Mouse (Mus musculus) retina, adult 2 months (tissue): ENCODE data around the gene Specc1.

Experiments
- DNase-seq: peaks from one replicate; pipeline ENCODE4 v3.0.0-alpha.2; 2012; ENCODE audit warnings: low read depth, low spot score

Gene Specc1

DNA sequence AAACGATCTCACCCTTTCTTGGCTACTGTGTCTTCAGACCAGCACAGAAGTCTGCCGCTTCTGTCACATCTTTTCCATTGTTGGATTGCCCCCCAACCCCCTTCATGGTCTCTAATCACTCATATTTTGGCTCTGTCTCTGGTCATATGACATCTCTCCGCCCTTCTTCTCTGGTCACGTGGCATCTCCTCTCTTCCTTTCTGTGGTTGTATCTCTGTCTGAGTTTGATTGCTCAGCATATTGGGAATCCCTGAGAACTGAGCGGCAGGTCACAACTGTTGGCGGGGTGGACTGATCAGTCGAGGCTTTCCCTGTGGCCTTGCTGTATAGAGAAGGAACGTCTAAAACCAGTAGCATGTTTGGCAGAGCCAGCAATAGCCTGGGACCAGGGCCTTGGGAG lies 10.5 kb downstream of the Specc1 start:
- DNase-seq, result no peak

DNA sequence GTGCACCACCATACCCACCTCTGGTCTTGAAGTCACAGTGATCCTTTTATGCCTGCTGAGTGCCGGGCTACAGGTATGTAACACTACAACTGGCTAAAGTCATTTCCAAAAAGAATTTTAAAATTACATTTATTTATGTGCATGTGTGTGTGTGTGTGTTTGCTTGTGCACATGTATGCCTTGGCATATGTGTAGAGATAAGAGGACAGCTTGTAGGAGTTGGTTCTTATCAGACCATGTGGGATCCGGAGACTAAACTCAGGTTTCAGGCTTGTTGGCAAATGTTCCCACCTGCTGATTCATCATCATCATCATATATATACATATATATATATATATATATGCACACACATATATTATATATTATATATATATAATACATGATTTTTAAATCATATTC lies 12.3 kb downstream of the Specc1 start:
- DNase-seq, result no peak

DNA sequence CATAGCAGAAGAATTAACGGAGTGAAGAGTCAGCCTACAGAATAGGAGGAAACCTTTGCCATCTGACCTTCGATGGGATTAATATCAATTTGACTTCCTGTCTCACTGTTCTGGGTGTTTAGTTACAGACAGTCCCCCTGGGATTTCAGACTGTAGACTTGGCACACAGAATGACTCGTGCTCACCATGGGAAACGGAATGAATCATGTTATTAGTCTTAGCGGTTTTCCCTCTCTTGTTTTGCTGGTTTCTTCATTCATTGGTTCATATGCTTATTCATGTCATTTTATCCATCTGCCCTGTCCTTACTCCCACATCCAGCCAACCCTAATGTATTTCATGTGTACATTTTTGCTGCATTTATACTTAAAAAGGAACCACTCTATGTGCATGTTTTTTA lies 14.3 kb downstream of the Specc1 start:
- no peak for DNase-seq

DNA sequence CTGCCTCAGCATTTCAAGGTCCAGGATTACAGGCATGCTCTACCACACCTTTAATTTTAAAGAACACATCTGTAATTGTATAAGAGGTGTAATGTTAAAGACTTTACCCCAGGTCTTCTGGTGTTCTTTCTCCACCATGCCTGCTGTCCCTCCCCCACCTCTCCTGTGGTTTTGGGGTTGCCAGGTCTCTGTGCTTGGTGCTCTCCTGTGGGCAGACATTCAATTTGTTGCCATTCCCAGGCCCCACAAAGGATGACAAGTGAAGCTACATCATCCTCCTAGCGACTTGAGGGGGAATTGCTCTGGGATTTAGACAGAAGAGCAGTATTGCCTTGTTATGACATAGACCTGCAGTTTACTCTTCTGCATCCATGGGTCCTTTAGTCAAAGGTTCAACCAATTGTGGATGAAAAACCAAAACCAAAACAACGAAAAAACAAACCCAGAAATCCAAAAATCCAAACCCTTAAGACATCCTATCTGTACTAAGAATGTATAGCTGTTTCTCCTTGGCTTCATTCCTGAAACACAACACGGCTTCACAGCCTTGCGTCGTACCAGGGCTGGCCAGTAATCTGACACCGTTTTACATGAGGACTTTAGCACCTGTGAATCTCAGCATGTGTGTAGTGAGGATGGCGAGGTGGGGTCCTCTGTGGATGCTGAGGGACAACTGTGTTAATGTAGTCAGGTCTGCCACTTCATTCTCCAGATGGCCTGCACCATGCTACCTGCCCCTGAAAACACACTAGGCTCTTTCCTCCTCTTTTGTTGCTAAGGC lies 15.1 kb downstream of the Specc1 start:
- no peak for DNase-seq

DNA sequence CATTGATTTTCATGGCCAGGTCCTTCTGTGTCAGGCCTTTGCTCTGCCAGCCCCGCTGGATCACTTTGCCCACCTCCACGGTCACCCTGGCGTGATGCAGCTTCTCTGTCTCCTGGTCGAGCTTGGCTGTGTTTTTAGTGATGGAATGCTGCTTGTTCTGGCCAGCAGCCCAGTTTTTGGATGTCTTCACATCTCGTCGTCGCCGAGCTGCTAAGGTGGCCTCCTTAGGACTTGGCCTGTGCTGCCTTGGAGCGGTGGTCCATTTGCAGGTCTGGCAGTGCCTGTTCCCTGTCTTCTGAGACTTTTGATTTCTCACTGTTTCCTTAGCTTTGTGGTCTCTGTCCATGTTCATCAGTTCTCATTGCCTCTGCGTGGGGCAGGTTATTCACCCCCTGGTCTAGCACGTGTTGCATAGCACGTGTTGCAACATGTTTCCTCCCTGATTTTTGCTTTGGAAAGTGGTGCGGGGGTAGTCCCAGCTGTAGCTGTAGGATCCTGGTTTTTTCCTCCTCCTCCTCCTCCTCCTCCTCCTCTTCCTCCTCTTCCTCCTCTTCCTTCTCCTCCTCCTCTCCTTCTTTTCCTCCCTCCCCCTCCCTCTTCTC lies 17.6 kb downstream of the Specc1 start:
- DNase-seq, result no peak

DNA sequence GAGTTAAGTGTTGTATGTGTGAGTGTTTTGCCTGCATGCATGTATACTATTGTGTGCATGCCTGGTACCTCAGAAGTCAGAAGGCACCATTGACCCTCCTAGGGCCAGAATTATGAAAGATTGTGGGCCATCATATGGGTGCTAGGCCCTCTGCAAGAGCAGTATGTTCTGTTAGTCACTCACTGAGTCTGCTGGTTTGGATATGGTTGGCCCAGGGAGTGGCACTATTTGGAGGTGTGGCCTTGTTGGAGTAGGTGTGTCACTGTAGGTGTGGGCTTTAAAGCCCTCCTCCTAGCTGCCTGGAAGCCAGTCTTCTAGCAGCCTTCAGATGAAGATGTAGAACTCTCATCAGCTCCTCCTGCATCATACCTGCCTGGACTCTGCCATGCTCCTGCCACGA lies 19.2 kb downstream of the Specc1 start:
- DNase-seq, result no peak

DNA sequence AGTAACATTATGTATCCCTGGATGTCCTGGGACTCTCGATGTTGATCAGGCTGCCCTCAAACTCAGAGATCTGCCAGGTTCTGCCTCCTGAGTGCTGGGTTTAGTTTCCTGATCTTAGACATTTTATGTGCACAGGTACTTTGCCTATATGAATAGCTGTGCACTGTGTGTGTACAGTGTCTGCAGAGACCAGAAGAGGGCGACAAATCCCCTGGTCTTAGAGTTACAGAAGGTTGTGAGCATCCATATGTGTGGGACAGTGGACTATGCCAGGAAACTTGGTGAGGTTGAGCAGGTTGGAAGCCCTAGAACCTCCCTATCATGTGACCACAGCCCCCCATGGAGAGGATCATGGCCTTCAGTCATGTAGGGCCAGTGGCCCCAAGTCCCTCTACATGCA lies 24.7 kb downstream of the Specc1 start:
- no peak for DNase-seq

DNA sequence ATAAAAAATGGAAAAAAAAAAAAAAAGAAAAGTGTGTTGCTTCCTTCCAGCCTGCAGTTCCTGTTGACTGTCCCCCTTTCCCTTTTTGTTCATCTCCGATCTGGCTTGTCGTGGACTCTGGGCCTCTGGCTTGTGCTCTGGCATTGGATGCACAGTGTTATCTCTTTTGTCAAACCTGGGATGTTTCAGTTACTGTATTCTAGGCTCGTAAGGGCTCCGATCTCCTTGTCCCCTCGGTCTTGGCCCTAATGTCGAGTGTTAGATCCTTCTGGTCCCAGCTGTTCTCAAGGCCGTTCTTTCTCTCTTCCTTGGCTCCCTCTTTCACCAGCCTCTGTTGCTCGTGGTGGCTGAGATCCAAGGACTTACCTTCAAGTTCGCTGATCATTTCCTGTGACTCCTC lies 26.3 kb downstream of the Specc1 start:
- DNase-seq, result no peak

DNA sequence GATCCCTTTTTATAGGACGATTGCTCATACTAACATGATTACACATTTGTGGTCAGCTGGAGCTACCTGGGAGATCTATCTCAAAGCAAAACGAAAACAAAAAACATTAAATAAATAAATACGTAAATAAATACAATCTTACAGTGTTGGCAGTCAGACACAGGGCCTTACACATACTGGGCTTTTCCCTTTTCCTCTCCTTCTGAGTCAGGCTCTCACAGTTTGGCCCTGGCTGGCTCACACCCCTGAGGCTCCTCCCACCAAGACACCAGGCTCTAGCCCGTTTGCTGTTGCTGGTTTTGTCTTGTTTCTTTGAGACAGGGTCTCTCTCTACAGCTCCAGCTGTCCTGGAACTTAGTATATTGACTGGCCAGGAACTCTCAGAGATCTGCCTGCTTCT lies 30.4 kb downstream of the Specc1 start:
- no peak for DNase-seq

DNA sequence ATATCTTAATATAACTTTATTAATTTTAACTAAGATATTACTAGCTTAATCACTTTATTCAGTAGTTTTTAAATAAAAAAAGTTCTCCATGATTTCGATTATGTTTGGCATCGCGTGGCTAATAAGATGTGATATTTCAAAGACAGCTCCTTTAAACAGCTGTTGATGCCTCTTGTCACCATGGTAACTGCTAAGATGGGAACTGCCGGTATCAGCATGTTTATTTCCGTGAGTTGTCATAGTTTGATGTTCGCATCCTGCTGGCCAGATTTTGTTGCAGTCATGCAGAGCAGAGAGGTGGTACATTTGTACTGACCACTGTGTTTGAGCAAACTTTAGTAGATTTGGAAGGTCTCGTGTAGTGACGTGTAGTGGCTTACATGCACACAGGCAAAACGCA lies 33.1 kb downstream of the Specc1 start:
- no peak for DNase-seq

DNA sequence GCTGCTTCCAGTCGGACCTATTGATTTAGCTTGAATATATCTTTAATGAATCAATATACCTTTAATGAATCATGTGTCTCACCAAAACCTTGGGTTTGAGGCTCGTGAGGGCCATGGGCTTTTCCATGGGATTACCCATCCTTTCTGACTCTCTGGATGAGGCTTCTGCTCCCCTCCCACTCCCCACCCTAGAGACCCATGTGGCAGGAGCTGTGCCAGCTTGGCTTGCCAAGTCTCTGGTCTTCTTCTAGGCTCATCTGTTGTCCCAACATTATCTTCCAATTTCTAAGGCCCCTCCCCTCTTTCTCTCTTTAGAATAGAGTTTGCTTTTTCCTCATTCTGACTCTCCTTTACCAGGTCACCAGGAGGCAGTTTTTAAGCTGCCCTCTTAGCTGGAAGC lies 35.0 kb downstream of the Specc1 start:
- no peak for DNase-seq

DNA sequence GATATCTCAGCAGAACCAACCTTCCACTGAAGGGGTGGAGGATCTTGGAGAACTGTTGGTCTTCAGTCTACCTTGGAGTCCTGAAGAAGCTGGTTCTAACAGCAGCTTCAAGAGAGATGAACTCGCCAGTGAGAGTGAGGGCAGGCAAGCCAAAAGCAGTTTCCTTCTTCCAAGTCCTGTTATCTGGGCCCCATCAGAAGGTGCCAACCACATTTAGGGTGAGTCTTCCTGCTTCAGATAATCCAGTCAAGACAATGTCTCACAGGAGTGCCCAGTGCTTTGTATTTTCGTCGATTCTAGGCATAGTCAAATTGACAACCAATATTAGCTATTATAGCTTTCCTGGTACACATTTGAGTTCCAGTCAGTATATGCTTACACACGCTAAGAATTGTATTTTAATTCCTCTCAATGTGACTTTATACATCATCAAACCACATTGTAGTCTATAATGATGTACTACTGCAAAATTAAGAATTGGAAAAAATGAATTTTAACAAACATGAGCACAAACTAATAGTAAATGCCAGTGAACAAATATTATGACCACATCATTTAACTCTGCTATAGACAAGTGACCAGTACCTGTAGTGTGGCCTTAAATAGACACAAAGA lies 36.2 kb downstream of the Specc1 start:
- DNase-seq, result no peak

DNA sequence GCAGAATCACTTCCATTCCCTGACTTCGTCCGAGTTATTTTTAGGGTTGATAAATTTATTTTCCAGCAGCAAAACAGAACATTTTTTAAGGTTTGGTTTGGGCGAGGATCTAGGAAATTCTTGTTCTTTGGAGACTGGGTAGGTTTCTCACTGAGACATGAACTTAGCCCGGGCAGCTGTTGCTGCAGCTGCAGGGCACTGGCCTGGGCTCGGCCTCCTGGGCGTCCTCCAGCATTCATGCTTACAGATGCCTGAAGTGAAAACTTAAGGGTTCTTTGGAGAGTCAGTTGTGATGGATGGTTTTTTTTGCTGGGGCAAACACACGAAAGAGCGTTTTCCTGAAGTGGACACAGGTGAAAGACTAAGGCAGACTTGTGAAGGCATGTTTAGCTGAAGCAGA lies 42.9 kb downstream of the Specc1 start:
- no peak for DNase-seq

DNA sequence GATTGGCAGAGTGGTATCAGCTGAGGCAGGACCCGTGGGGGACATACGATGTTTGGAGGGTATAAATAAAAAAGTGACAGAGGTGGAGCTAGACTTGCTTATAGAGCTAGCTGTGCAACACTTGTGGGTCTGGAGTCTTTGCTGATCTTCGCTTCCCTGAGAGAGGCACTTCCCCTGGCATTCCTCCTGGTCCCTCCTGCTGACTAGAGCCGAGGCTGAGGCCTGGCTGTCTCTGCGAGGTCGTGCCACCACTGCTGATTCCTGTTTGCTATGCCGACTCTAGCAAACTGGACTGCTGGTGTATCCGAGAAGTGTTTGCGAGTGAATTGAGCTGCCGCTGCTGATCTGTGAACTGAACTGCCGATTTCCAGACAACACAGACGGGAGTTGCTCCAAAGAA lies 43.5 kb downstream of the Specc1 start:
- no peak for DNase-seq

DNA sequence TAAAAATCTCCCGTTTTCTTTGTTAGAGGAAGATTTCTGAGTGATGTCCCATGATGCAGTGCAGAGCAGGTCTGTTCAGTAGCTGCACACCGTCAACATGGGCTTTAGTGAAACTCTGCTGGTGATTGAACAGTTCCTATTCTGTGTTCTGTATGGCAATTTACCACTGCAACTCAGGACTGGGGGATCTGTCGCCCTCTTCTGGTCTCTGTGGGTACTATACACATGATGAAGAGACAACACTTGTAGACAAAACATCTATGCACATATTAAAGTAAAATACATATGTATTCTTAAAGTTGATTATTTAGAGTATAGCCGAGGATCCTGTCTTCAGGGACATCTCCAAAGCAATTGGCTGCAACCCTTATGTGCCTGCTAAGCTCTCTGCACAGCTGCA lies 45.4 kb downstream of the Specc1 start:
- DNase-seq, result no peak

DNA sequence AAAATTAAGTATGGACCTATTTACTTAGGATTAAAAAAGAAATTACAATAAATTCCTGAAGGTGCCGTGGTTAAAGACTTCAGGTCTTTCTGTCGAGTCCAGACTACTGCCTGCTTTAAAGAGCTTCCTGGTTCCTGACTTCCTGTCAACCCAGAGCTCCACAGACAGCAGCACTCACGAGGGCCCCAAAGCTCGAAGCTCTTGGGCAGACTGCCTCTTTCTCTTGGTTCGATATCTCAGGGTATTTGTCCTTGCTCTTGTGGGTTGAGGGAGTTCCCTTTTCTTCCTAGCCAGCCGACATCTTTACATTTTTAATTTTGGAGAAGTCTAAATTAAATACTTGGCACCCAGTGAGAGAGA lies 48.3 kb downstream of the Specc1 start:
- no peak for DNase-seq

DNA sequence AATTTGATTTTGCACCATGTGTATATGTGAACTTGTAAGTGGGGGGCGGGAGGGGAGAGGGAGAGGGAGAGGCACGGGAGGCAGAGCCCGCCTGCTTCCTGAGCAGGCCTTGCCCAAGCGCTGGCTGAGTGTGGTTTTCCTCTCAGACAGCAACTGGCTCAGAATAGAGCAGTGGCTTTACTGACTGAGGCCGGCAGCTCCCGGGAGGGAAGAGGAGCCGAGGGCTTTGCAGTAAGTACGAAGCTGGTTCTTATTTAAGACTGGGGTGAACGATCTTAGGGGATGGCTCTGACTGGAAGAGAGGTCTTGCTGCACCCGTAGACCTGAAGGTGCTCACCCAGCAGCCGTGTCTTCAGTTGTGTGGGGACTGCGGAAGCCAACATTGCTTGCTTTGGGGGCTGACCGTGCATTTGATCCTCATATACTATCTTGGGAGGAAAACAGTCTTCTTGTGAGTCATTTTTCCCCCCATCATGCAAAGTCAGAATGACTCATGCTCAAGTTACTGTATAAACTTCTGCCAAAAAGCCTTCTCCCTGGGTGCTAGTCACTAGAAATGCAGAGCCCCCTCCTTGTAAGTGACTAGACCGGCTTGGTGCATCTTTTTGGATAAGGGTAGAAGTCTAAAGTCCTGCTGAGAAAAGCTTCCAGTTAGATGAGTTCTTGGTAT lies 48.8 kb downstream of the Specc1 start:
- no peak for DNase-seq

DNA sequence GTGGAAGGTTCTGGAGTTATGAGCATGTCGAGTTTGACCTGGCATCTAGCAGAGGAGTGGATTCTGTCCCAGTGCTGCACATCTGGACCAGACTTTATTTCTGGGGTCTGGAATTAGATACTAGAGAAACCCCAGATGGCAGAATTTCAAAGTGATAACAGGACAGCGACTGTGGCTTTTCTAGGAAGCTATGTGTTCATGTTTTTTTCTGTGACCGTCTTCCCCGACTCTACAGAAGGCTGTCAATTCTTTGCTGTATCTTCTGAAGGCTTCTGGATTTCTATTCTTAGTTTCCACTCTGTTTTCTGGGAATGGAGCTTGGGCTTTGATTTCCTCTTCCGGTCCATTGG lies 49.3 kb downstream of the Specc1 start:
- no peak for DNase-seq

DNA sequence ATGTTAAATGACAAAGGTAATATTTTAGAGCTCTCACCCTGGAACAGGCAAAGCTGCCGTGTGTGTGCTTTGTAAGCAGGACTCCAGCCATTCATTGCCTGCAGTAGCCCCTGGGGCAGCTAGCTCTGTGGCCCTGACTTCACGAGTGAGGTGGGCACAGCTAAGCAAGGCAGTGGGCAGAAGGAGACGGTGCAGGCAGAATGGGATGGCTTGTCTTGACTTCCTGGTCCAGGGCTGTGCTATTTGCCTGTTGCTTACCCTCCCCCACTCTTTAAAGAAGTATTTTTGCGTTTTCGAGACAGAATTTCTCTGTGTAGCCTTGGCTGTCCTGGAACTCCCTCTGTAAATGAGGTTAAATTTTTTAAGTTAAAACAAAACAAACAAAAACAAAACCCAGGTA lies 50.1 kb downstream of the Specc1 start:
- DNase-seq, result no peak

DNA sequence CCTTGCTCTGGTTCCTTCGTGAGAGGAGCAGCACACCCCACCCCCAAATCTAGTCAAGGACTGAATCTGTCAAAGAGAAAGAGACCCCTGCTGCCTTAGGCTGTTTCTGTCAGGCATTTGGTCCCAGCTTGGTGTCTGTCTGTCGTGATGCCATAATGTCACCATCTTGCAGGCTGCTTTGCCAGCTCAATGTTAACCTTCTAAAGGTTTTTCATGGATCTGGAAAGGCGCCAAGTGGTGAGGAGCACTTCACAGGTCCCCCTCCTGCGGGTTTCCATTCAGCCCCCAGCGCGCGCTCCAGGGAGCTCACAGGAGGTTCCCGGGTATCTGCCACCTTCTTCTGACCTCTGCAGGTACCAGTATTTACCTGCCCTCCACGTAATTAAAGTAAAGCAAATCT lies 51.4 kb downstream of the Specc1 start:
- no peak for DNase-seq

DNA sequence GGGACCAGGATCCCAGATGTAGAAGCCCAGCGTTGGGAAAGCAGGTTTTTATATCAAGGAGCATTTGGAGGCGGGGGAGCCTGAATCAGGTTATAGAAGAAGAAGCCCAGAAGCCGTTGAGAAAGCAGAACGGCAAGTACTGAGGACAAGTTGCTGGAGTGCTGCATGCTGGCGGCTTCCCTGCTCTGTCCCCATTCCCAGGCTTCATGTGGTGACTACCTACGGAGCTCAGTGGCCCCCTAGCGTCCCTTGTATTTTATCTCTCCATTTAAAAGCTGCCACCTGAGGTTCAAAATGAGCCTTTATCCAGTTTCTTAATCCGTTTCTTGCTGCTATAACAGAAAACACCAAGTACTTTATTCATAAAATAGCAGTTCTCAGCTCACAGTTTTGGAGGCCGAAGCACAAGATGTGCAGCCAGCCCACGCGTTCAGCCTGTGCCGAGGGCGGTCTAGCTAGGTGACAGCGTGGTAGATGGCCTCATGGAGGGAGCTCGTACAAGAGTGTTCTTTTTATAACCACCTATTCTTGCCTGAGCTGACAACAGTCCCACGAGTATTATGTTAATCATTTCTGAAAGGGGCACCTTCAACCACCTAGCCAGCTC lies 54.2 kb downstream of the Specc1 start:
- DNase-seq, result no peak

DNA sequence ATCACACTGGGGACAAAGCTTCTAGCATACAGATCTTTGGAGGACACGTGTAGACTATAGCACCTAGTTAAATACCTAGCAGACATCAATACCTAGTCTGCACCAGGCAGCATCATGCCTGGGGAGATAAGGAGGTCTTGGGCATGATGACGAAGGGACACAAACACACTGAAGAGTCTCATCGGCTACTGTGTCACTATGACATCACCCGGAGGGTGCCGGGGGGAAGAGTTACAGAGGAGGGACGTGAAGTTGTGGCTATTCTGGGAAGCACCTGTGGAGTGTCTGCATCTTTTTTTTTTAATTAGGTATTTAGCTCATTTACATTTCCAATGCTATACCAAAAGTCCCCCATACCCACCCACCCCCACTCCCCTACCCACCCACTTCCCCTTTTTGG lies 55.5 kb downstream of the Specc1 start:
- no peak for DNase-seq

DNA sequence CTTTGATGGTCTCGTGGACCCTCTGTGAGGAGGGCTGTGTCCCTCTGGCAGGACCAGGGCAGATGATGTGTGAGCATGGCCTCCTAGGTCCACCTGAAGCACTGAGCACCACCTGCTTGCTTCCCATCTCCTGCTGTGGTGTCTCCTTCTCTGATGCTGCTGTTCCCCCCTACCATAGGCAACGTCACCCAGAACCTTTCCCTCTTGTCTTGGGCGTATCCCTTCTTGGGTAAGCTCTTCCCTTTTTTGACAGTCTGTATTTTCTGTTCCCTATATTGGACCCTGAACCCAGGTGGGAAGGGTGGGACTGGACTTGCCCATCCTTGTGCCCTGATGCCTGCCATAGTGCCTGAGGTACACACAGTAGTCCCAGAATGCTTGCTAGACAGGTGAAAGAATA lies 56.9 kb downstream of the Specc1 start:
- DNase-seq, result no peak
